Mouse (Mus musculus): ENCODE measurements around the gene Ubr2. TPM values are rescaled to one million over a fixed set of nuclear protein-coding genes. Genes with fewer than 3 reads are reported as not detected.
A peak's percentile ranks its signal among the peaks of the same experiment; 100 is the strongest.

Gene Ubr2
- total RNA-seq, 2 experiments from 2014 or later: 31.3 to 36.7 TPM

- no peak for DNase-seq
Observed at GRCm38 (mm10) chr17:46926941-46927340, 83.4 kb downstream of the Ubr2 start.

GRCm38 (mm10) chr17:46926192-46926591, 84.2 kb downstream of the Ubr2 start:
- no peak for DNase-seq

- no peak for DNase-seq
Observed at GRCm38 (mm10) chr17:46920855-46921254, 89.5 kb downstream of the Ubr2 start.

GRCm38 (mm10) chr17:46918951-46919350, 91.4 kb downstream of the Ubr2 start:
- DNase-seq: no peak

GRCm38 (mm10) chr17:46915129-46915528, 95.2 kb downstream of the Ubr2 start:
- no peak for DNase-seq

- DNase-seq: no peak
Observed at GRCm38 (mm10) chr17:46912331-46912730, 98.0 kb downstream of the Ubr2 start.

- no peak for DNase-seq
Observed at GRCm38 (mm10) chr17:46910186-46910585, 100.2 kb downstream of the Ubr2 start, which contains the start of gene Prph2. TSS of gene Prph2 (plus strand) at chr17:46910459.

- peak; percentile 78 for DNase-seq
Observed at GRCm38 (mm10) chr17:46903876-46904490, 106.4 kb downstream of the Ubr2 start.

- DNase-seq: no peak
Observed at GRCm38 (mm10) chr17:46900941-46901340, 109.4 kb downstream of the Ubr2 start.

- DNase-seq: no peak
Observed at GRCm38 (mm10) chr17:46897221-46897950, 113.0 kb downstream of the Ubr2 start.

- DNase-seq: no peak
Observed at GRCm38 (mm10) chr17:46895426-46895825, 114.9 kb downstream of the Ubr2 start.

- peak; percentile 41 for DNase-seq
Observed at GRCm38 (mm10) chr17:46890843-46891594, 119.3 kb downstream of the Ubr2 start.

GRCm38 (mm10) chr17:46890116-46890815, 120.1 kb downstream of the Ubr2 start, which contains the start of gene Tbcc:
TSS of gene Tbcc (plus strand) at chr17:46890684.
- DNase-seq: peak; percentile 95

- peak; percentile 84 for DNase-seq
Observed at GRCm38 (mm10) chr17:46889450-46890084, 120.8 kb downstream of the Ubr2 start.

- no peak for DNase-seq
Observed at GRCm38 (mm10) chr17:46888511-46889212, 121.7 kb downstream of the Ubr2 start.

GRCm38 (mm10) chr17:46885910-46886643, 124.3 kb downstream of the Ubr2 start:
- no peak for DNase-seq

GRCm38 (mm10) chr17:46885218-46885909, 125.0 kb downstream of the Ubr2 start:
- DNase-seq: no peak

- no peak for DNase-seq
Observed at GRCm38 (mm10) chr17:46884766-46885165, 125.6 kb downstream of the Ubr2 start.

GRCm38 (mm10) chr17:46883107-46883506, 127.2 kb downstream of the Ubr2 start:
- no peak for DNase-seq

GRCm38 (mm10) chr17:46881728-46882127, 128.6 kb downstream of the Ubr2 start:
- DNase-seq: no peak

Data from gastrocnemius, postnatal 10 days (tissue).